Mouse (Mus musculus) E14TG2a.4 (cell line): ENCODE measurements around the gene Cbln1.

Experiments
- CTCF ChIP-seq: conservative IDR thresholded peaks from 2 replicates; pipeline ENCODE4 v1.5.1; 2014; ENCODE audit warnings: low read length
- NANOG ChIP-seq: IDR thresholded peaks from 2 replicates; pipeline ENCODE4 v1.6.1; 2014; ENCODE audit warnings: borderline replicate concordance, low read length, mixed read lengths

GRCm38 (mm10) chr8:87473314-87473713 lies 905 bp upstream of the Cbln1 start:
- TF ChIP-seq CTCF, result no peak
- TF ChIP-seq NANOG, result no peak
